ENCODE assay signal across 16 mouse cellular contexts in genomic region chr19:12476721-12477270, GRCm38 (mm10). TPM values are rescaled to one million over a fixed set of nuclear protein-coding genes. Genes with fewer than 3 reads are reported as not detected.
DNase-seq lines count a peak whose midpoint lies in the region; ATAC-seq and TF ChIP-seq lines count a peak whose summit lies in the region.
"Had no signal": no experiment of that assay in that cellular context is flagged by ENCODE, and none has a peak within 500 bp of the region (broad histone marks: within the 10 kb centered on the region; RNA-seq: fewer than 3 reads in every experiment).

No protein-coding gene starts in this region.

- H3K36me3 ChIP-seq in liver, postnatal 0 days (replicated peaks; ENCODE audit: insufficient read depth, low read length): peaks cover 15% of the 10 kb centered on the region
- H3K36me3 ChIP-seq in thymus, adult 2 months (ENCODE audit: control insufficient read depth, insufficient read depth, low read length): no peaks in the 10 kb centered on the region
- peaks cover 11% of the 10 kb centered on the region; the same call in 1 of the 2 replicates for H3K36me3 ChIP-seq in forebrain, embryonic 11.5 days (ENCODE audit: control insufficient read depth, insufficient read depth, low read length)

- no peak for DNase-seq in liver, postnatal 0 days
- DNase-seq in liver: no peak
- DNase-seq in T-cell, adult 2 months (ENCODE audit: low spot score): peak; percentile 79
- DNase-seq in kidney, adult 9 months: peak; percentile 69
- peak; percentile 46 for DNase-seq in thymus, adult 2 months
- DNase-seq in forebrain, embryonic 11.5 days (ENCODE audit: low spot score): no peak
- DNase-seq in gastrocnemius, postnatal 36 days: no peak
- no peak for DNase-seq in adrenal gland, adult (ENCODE audit: inconsistent age in 2 of 2, low spot score in 1 of 2)
- DNase-seq: adrenal gland, postnatal 36 days; cerebellum, postnatal 36 days; left cerebral cortex, postnatal 4 days; lung, postnatal 36 days had no signal

- H3K9ac ChIP-seq in liver, postnatal 0 days (replicated peaks): no peak overlapping the region
- H3K9ac ChIP-seq in forebrain, embryonic 11.5 days (ENCODE audit: low read length): no peak overlapping the region
- H3K9ac ChIP-seq: hindbrain, embryonic 15.5 days had no signal

- WGBS in liver, postnatal 0 days (ENCODE audit: insufficient replicate concordance): 42% methylated on average over 5 of the region's 5 CpGs
- WGBS in thymus, adult 2 months: 10% methylated on average over 5 of the region's 5 CpGs
- 79% methylated on average over 4 of the region's 5 CpGs for WGBS in forebrain, embryonic 11.5 days

- H3K9me3 ChIP-seq in liver, postnatal 0 days (ENCODE audit: low read length): no peaks in the 10 kb centered on the region
- no peaks in the 10 kb centered on the region for H3K9me3 ChIP-seq in forebrain, embryonic 11.5 days (ENCODE audit: control insufficient read depth, low read length)
- H3K9me3 ChIP-seq: hindbrain, embryonic 15.5 days had no signal

- 0 out of 2 replicates have a peak overlapping the region, but pooled peaks have one; percentile 2 for H3K27ac ChIP-seq in liver, postnatal 0 days (ENCODE audit: low read depth)
- H3K27ac ChIP-seq in thymus, adult 2 months (ENCODE audit: control insufficient read depth, insufficient read depth, low read length): no peak overlapping the region; the same call in 1 of the 2 replicates
- no peak overlapping the region for H3K27ac ChIP-seq in forebrain, embryonic 11.5 days (ENCODE audit: low read depth, low read length)

- no peak for ATAC-seq in liver, postnatal 0 days
- ATAC-seq in forebrain, embryonic 11.5 days (replicated peaks; ENCODE audit: low FRiP score): no peak

- TF ChIP-seq CTCF in liver, postnatal 0 days (IDR thresholded peaks at IDR 0.05; ENCODE audit: low read depth): no peak
- TF ChIP-seq CTCF in thymus, adult 2 months (IDR thresholded peaks at IDR 0.05; ENCODE audit: borderline replicate concordance, control insufficient read depth, extremely low read depth, insufficient read depth, low read length, poor library complexity): no peak

- H3K4me3 ChIP-seq in liver, postnatal 0 days (ENCODE audit: low read depth, low read length): no peak overlapping the region
- no peak overlapping the region for H3K4me3 ChIP-seq in thymus, adult 2 months (ENCODE audit: control insufficient read depth, insufficient read depth, low read length)
- no peak overlapping the region for H3K4me3 ChIP-seq in forebrain, embryonic 11.5 days (ENCODE audit: low read depth, low read length)
- H3K4me3 ChIP-seq: erythroblast, embryonic 14.5 days; hindbrain, embryonic 15.5 days had no signal

- H3K4me1 ChIP-seq in liver, postnatal 0 days (ENCODE audit: insufficient read depth): peaks cover 2% of the 10 kb centered on the region
- H3K4me1 ChIP-seq in thymus, adult 2 months (replicated peaks; ENCODE audit: control insufficient read depth, insufficient read depth, low read length): peaks cover 35% of the 10 kb centered on the region
- H3K4me1 ChIP-seq in forebrain, embryonic 11.5 days (replicated peaks; ENCODE audit: control insufficient read depth, insufficient read depth, low read length): no peaks in the 10 kb centered on the region

- H3K4me2 ChIP-seq in liver, postnatal 0 days (ENCODE audit: low read depth, low read length): no peak overlapping the region
- no peak overlapping the region for H3K4me2 ChIP-seq in forebrain, embryonic 11.5 days (ENCODE audit: low read depth, low read length, severe bottlenecking)
- H3K4me2 ChIP-seq: hindbrain, embryonic 15.5 days had no signal

- intact Hi-C loops in gastrocnemius, postnatal 36 days (cut with DNase I): no loop called here

- TF ChIP-seq EP300 in liver, postnatal 0 days (IDR thresholded peaks at IDR 0.05; ENCODE audit: low read depth): no peak

- no peaks in the 10 kb centered on the region for H3K27me3 ChIP-seq in liver, postnatal 0 days (ENCODE audit: insufficient read depth, low read length)
- H3K27me3 ChIP-seq in thymus, adult 2 months (ENCODE audit: control insufficient read depth, insufficient read depth, low read length): no peaks in the 10 kb centered on the region
- no peaks in the 10 kb centered on the region for H3K27me3 ChIP-seq in forebrain, embryonic 11.5 days (ENCODE audit: control insufficient read depth, insufficient read depth, low read length)
- H3K27me3 ChIP-seq: hindbrain, embryonic 15.5 days had no signal

- no peak for TF ChIP-seq POLR2A in thymus, adult 2 months (IDR thresholded peaks at IDR 0.05; ENCODE audit: control insufficient read depth, extremely low read depth, insufficient read depth, low read length, poor library complexity)

RNA-seq across cellular contexts. Expression of gene Mpeg1, which starts 16.2 kb away (rescaled TPM):
- polyA plus RNA-seq in liver, postnatal 0 days (2015; fragmentation: Nextera tagmentation; extraction: Ambion mirVana): 3.5 and 3.8 TPM in 2 replicates
- polyA plus RNA-seq in thymus, adult 2 months (2012; rRNA removed): 24.0 and 34.0 TPM in 2 replicates
- 0.28 and 0.41 TPM in 2 replicates for polyA plus RNA-seq in forebrain, embryonic 11.5 days (2014; fragmentation: Nextera tagmentation; extraction: Ambion mirVana)
- 1 to 10 TPM; 1.1 to 2.7 TPM for total RNA-seq in gastrocnemius, postnatal 36 days (2021)

RNA-seq across cellular contexts. Expression of gene Dtx4, which starts 24.5 kb away (rescaled TPM):
- polyA plus RNA-seq in liver, postnatal 0 days (2015; fragmentation: Nextera tagmentation; extraction: Ambion mirVana): 1.8 and 2.1 TPM in 2 replicates
- polyA plus RNA-seq in thymus, adult 2 months (2012; rRNA removed): 5.6 and 6.3 TPM in 2 replicates
- 39.8 and 40.2 TPM in 2 replicates for polyA plus RNA-seq in forebrain, embryonic 11.5 days (2014; fragmentation: Nextera tagmentation; extraction: Ambion mirVana)
- 1 to 10 TPM; 5.2 to 5.3 TPM for total RNA-seq in gastrocnemius, postnatal 36 days (2021)

RNA-seq across cellular contexts. Expression of gene Pfpl, which starts 49.1 kb away (rescaled TPM):
- polyA plus RNA-seq in liver, postnatal 0 days (2015; fragmentation: Nextera tagmentation; extraction: Ambion mirVana): not detected in 2 replicates
- 0.03 TPM in 1 of 2 replicates, not detected in the other for polyA plus RNA-seq in thymus, adult 2 months (2012; rRNA removed)
- polyA plus RNA-seq in forebrain, embryonic 11.5 days (2014; fragmentation: Nextera tagmentation; extraction: Ambion mirVana): not detected in 2 replicates
- not detected for total RNA-seq in gastrocnemius, postnatal 36 days (2021)
- total RNA-seq: adrenal gland, postnatal 36 days; ES-E14; granulocyte monocyte progenitor cell, adult 5-6 weeks; left cerebral cortex, postnatal 4 days had no signal
- polyA plus RNA-seq: erythroblast, embryonic 14.5 days; hindbrain, embryonic 15.5 days had no signal

RNA-seq across cellular contexts. Expression of gene Olfr1441, which starts 59.6 kb away (rescaled TPM):
- not detected in 2 replicates for polyA plus RNA-seq in liver, postnatal 0 days (2015; fragmentation: Nextera tagmentation; extraction: Ambion mirVana)
- not detected in 2 replicates for polyA plus RNA-seq in thymus, adult 2 months (2012; rRNA removed)
- not detected in 2 replicates for polyA plus RNA-seq in forebrain, embryonic 11.5 days (2014; fragmentation: Nextera tagmentation; extraction: Ambion mirVana)
- total RNA-seq in gastrocnemius, postnatal 36 days (2021): not detected
- total RNA-seq: adrenal gland, postnatal 36 days; granulocyte monocyte progenitor cell, adult 5-6 weeks; left cerebral cortex, postnatal 4 days had no signal
- polyA plus RNA-seq: erythroblast, embryonic 14.5 days; hindbrain, embryonic 15.5 days had no signal

Comparison
In these comparisons a context has a peak if more than half of its experiments do, and no peak if none do; other contexts are left out.
1. DNase-seq: peak in T-cell, adult 2 months (single experiment), kidney, adult 9 months (single experiment) and thymus, adult 2 months (single experiment); none in liver, postnatal 0 days (single experiment), liver (single experiment), forebrain, embryonic 11.5 days (single experiment), gastrocnemius, postnatal 36 days (0 of 2) and adrenal gland, adult (0 of 2).